ENCODE assay signal across 9 mouse cellular contexts in the genomic region with DNA sequence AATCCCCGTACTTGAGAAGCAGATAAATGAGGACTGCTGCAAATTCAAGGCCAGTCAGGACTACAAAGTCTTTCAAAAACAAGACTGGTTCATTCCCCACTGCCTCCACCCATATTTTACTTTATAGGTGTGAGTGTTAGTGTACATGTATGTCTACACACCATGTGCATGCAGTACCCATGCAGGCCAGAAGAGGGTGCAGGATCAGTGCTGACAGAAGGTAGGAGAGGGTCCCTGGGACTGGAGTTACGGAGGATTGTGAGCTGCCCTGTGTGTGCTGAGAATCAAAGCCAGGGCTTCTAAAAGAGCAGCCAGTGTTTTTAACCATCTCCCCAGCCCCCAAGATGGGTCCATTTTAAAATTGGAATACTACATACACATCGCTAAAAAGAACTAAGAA. TPM values are rescaled to one million over a fixed set of nuclear protein-coding genes. Genes with fewer than 3 reads are reported as not detected.
DNase-seq lines count a peak whose midpoint lies in the region; ATAC-seq and TF ChIP-seq lines count a peak whose summit lies in the region.
"Had no signal": no experiment of that assay in that cellular context is flagged by ENCODE, and none has a peak within 500 bp of the region (broad histone marks: within the 10 kb centered on the region; RNA-seq: fewer than 3 reads in every experiment).

No protein-coding gene starts in this region.

- no peaks in the 10 kb centered on the region for H3K27me3 ChIP-seq in kidney, embryonic 16.5 days (ENCODE audit: insufficient read depth, low read length)

- 89% methylated on average over 3 of the region's 3 CpGs for WGBS in kidney, embryonic 16.5 days
- WGBS in bone marrow, adult 2 months, result 71% methylated on average over 3 of the region's 3 CpGs

- peak; percentile 71 to 77 for DNase-seq in kidney, postnatal 4 days
- peak; percentile 59 to 75 for DNase-seq in CD8-positive naive resting alpha-beta T cell, adult 2 months (ENCODE audit: low read depth in 2 of 2, low spot score in 2 of 2)
- no peak for DNase-seq in c-Kit-positive CD71-positive TER-119-positive erythroid progenitor cells, embryonic 14.5 days (ENCODE audit: low spot score)
- DNase-seq in gastrocnemius, adult 18-20 months (ENCODE audit: low spot score), result no peak
- DNase-seq in right cerebral cortex, adult 18-20 months, result no peak

- TF ChIP-seq CTCF in bone marrow, adult 2 months (IDR thresholded peaks at IDR 0.05; ENCODE audit: control insufficient read depth, insufficient read depth, low read length), result peak; percentile 71

- H3K9ac ChIP-seq in kidney, embryonic 16.5 days (replicated peaks; ENCODE audit: low read length), result no peak overlapping the region

- no peak overlapping the region for H3K4me3 ChIP-seq in kidney, embryonic 16.5 days (ENCODE audit: low read length)
- no peak overlapping the region for H3K4me3 ChIP-seq in bone marrow, adult 2 months (replicated peaks; ENCODE audit: control insufficient read depth, low read depth, low read length)

- H3K27ac ChIP-seq in kidney, embryonic 16.5 days (ENCODE audit: low read length), result no peak overlapping the region
- no peak overlapping the region for H3K27ac ChIP-seq in bone marrow, adult 2 months (ENCODE audit: control insufficient read depth, insufficient read depth, low read depth, low read length, poor library complexity)
- H3K27ac ChIP-seq: macrophage had no signal

- no peak overlapping the region for H3K4me2 ChIP-seq in kidney, embryonic 16.5 days (replicated peaks; ENCODE audit: low read depth, low read length)

- no peak for TF ChIP-seq POLR2A in bone marrow, adult 2 months (IDR thresholded peaks at IDR 0.05; ENCODE audit: borderline replicate concordance, control insufficient read depth, low read depth, low read length)

- H3K9me3 ChIP-seq in kidney, embryonic 16.5 days (ENCODE audit: low read length), result no peaks in the 10 kb centered on the region

- ATAC-seq in kidney, embryonic 16.5 days (ENCODE audit: low FRiP score, low TSS enrichment), result no peak
- ATAC-seq in neutrophil, adult 5-6 weeks (ENCODE audit: extremely low read depth, insufficient number of reproducible peaks, low FRiP score, poor library complexity, severe bottlenecking), result 0 out of 2 replicates have a peak, but pooled peaks have one; percentile 25

- peaks cover 12% of the 10 kb centered on the region for H3K36me3 ChIP-seq in kidney, embryonic 16.5 days (ENCODE audit: insufficient read depth, low read length)

- no peaks in the 10 kb centered on the region for H3K4me1 ChIP-seq in kidney, embryonic 16.5 days (ENCODE audit: insufficient read depth, low read length)
- no peaks in the 10 kb centered on the region; the same call in 1 of the 2 replicates for H3K4me1 ChIP-seq in bone marrow, adult 2 months (ENCODE audit: control insufficient read depth, insufficient read depth, low read length)

RNA-seq across cellular contexts. Expression of a gene that starts 8.4 kb away (rescaled TPM):
- 319 and 338 TPM in 2 replicates for polyA plus RNA-seq in kidney, embryonic 16.5 days (2015; fragmentation: Nextera tagmentation; extraction: Ambion mirVana)
- polyA plus RNA-seq in bone marrow, adult 2 months (2011; ENCODE audit: insufficient read depth, insufficient read length, low replicate concordance, missing spikeins), result 73.5 and 124 TPM in 2 replicates
- total RNA-seq in neutrophil, adult 5-6 weeks (2017), result 55.2 and 67.3 TPM in 2 replicates
- 100 to 1,000 TPM; 175 to 191 TPM for total RNA-seq in gastrocnemius, adult 18-20 months (2021)

RNA-seq across cellular contexts. Expression of a gene that starts 21.0 kb away (rescaled TPM):
- 1.3 and 6.1 TPM in 2 replicates for polyA plus RNA-seq in kidney, embryonic 16.5 days (2015; fragmentation: Nextera tagmentation; extraction: Ambion mirVana)
- polyA plus RNA-seq in bone marrow, adult 2 months (2011; ENCODE audit: insufficient read depth, insufficient read length, low replicate concordance, missing spikeins), result not detected in 2 replicates
- total RNA-seq in neutrophil, adult 5-6 weeks (2017), result not detected in 2 replicates
- 1 to 10 TPM; 8.0 to 9.4 TPM for total RNA-seq in gastrocnemius, adult 18-20 months (2021)
- polyA plus RNA-seq: macrophage had no signal

RNA-seq across cellular contexts. Expression of a gene that starts 48.4 kb away (rescaled TPM):
- polyA plus RNA-seq in kidney, embryonic 16.5 days (2015; fragmentation: Nextera tagmentation; extraction: Ambion mirVana), result 0.34 and 0.45 TPM in 2 replicates
- 13.0 and 19.5 TPM in 2 replicates for polyA plus RNA-seq in bone marrow, adult 2 months (2011; ENCODE audit: insufficient read depth, insufficient read length, low replicate concordance, missing spikeins)
- 160 and 183 TPM in 2 replicates for total RNA-seq in neutrophil, adult 5-6 weeks (2017)
- total RNA-seq in gastrocnemius, adult 18-20 months (2021), result 100 to 1,000 TPM in 1 of 2 experiments, 10 to 100 TPM in 1; 95.1 to 169 TPM

RNA-seq across cellular contexts. Expression of a gene that starts 49.3 kb away (rescaled TPM):
- 54.9 and 58.8 TPM in 2 replicates for polyA plus RNA-seq in kidney, embryonic 16.5 days (2015; fragmentation: Nextera tagmentation; extraction: Ambion mirVana)
- polyA plus RNA-seq in bone marrow, adult 2 months (2011; ENCODE audit: insufficient read depth, insufficient read length, low replicate concordance, missing spikeins), result 20.8 and 36.2 TPM in 2 replicates
- total RNA-seq in neutrophil, adult 5-6 weeks (2017), result 76.0 and 90.2 TPM in 2 replicates
- 10 to 100 TPM; 10.4 to 15.0 TPM for total RNA-seq in gastrocnemius, adult 18-20 months (2021)

Comparison
In these comparisons a context has a peak if more than half of its experiments do, and no peak if none do; other contexts are left out.
1. DNase-seq: peak in kidney, postnatal 4 days (2 of 2) and CD8-positive naive resting alpha-beta T cell, adult 2 months (2 of 2); none in c-Kit-positive CD71-positive TER-119-positive erythroid progenitor cells, embryonic 14.5 days (single experiment), gastrocnemius, adult 18-20 months (single experiment) and right cerebral cortex, adult 18-20 months (single experiment).